ENCODE assay signal across 10 mouse cellular contexts in genomic region chr2:45101040-45101439, GRCm38 (mm10). TPM values are rescaled to one million over a fixed set of nuclear protein-coding genes. Genes with fewer than 3 reads are reported as not detected.
A peak's percentile ranks its signal among the peaks of the same experiment; 100 is the strongest.
DNase-seq lines count a peak whose midpoint lies in the region; ATAC-seq and TF ChIP-seq lines count a peak whose summit lies in the region.
"Had no signal": no experiment of that assay in that cellular context is flagged by ENCODE, and none has a peak within 500 bp of the region (broad histone marks: within the 10 kb centered on the region; RNA-seq: fewer than 3 reads in every experiment).

No protein-coding gene starts in this region.

- H3K9ac ChIP-seq in hindbrain, embryonic 13.5 days = no peak overlapping the region
- no peak overlapping the region for H3K9ac ChIP-seq in hindbrain, embryonic 11.5 days (ENCODE audit: low read depth, low read length)
- H3K9ac ChIP-seq in CH12.LX (ENCODE audit: insufficient read depth, low read depth) (peak overlapping the region; percentile 62; the same call in 1 of the 2 replicates), MEL (ENCODE audit: control insufficient read depth, low read depth, low read length, poor library complexity, severe bottlenecking) (peak overlapping the region; percentile 55)
- peak overlapping the region; percentile 56 for H3K9ac ChIP-seq in liver, embryonic 13.5 days

- in situ Hi-C loops in CH12.LX (cut with MboI; ENCODE audit: low pct_ligation_motif_present, low pct_unique_long_range_greater_than_20kb, low sequenced_read_pairs) = loop anchor here (10.0 to 25.0 kb wide), 3 partner anchors 176 to 1336 kb away; partner anchors contain the start of gene Gtdc1

- no peak for TF ChIP-seq POLR2A in CH12.LX (IDR thresholded peaks at IDR 0.05; ENCODE audit: low read depth, low read length)
- no peak for TF ChIP-seq POLR2A in MEL (IDR thresholded peaks at IDR 0.05; ENCODE audit: control insufficient read depth in 1 of 2, insufficient read depth in 1 of 2, low read depth in 1 of 2, low read length in 2 of 2, poor library complexity in 1 of 2)

- ATAC-seq in hindbrain, embryonic 13.5 days (ENCODE audit: low FRiP score) = no peak
- no peak for ATAC-seq in hindbrain, embryonic 11.5 days (ENCODE audit: low FRiP score)
- peak; percentile 78 for ATAC-seq in liver, embryonic 13.5 days (ENCODE audit: low read depth)
- ATAC-seq: activated CD4-positive, CD25-positive, alpha-beta regulatory T cell, adult 4 months had no signal

- peaks cover 82% of the 10 kb centered on the region for H3K4me1 ChIP-seq in hindbrain, embryonic 13.5 days (replicated peaks)
- peaks cover 19% of the 10 kb centered on the region; the same call in 1 of the 2 replicates for H3K4me1 ChIP-seq in hindbrain, embryonic 11.5 days (replicated peaks; ENCODE audit: control insufficient read depth, insufficient read depth, low read length)
- H3K4me1 ChIP-seq in CH12.LX (ENCODE audit: control insufficient read depth in 1 of 2, insufficient read depth in 2 of 2) = peaks cover 6 to 70% of the 10 kb centered on the region in 2 experiments; a peak in 3 of 4 replicates
- peaks cover 29 to 30% of the 10 kb centered on the region in 2 experiments for H3K4me1 ChIP-seq in MEL (ENCODE audit: control insufficient read depth in 1 of 2, insufficient read depth in 2 of 2, low read length in 2 of 2)
- peaks cover 92% of the 10 kb centered on the region for H3K4me1 ChIP-seq in liver, embryonic 13.5 days (replicated peaks)
- peaks cover 35% of the 10 kb centered on the region for H3K4me1 ChIP-seq in limb, embryonic 10.5 days

- TF ChIP-seq EP300 in CH12.LX (IDR thresholded peaks at IDR 0.05; ENCODE audit: low read length) (no peak), MEL (IDR thresholded peaks at IDR 0.05; ENCODE audit: low read depth in 1 of 2, low read length in 2 of 2) (no peak)

- DNase-seq in hindbrain, embryonic 11.5 days (ENCODE audit: low spot score) = no peak
- DNase-seq in CH12.LX (ENCODE audit: extremely low read depth) = no peak
- no peak for DNase-seq in MEL (ENCODE audit: low read depth, low spot score)
- no peak for DNase-seq in liver, embryonic 13.5 days
- no peak for DNase-seq in limb, embryonic 10.5 days (ENCODE audit: low spot score)
- DNase-seq in adrenal gland, postnatal 14 days = no peak
- DNase-seq: embryo, embryonic 11 days; heart, postnatal 10 days had no signal

- 60% methylated on average over 4 of the region's 4 CpGs for WGBS in hindbrain, embryonic 13.5 days
- 55% methylated on average over 4 of the region's 4 CpGs for WGBS in hindbrain, embryonic 11.5 days
- WGBS in liver, embryonic 13.5 days (ENCODE audit: insufficient replicate concordance) = 14% methylated on average over 4 of the region's 4 CpGs
- 52% methylated on average over 4 of the region's 4 CpGs for WGBS in limb, embryonic 10.5 days

- no peak overlapping the region for H3K4me3 ChIP-seq in hindbrain, embryonic 13.5 days
- no peak overlapping the region for H3K4me3 ChIP-seq in hindbrain, embryonic 11.5 days (ENCODE audit: low read depth, low read length)
- no peak overlapping the region for H3K4me3 ChIP-seq in CH12.LX (replicated peaks in 1 of 3; ENCODE audit: low read depth in 2 of 3, low read length in 2 of 3, poor library complexity in 1 of 3)
- peak overlapping the region in 1 of 2 experiments; percentile 28; a peak in 1 of 4 replicates for H3K4me3 ChIP-seq in MEL (ENCODE audit: control insufficient read depth in 1 of 2, insufficient read depth in 1 of 2, low read depth in 2 of 2, low read length in 2 of 2)
- peak overlapping the region; percentile 14; the same call in 1 of the 2 replicates for H3K4me3 ChIP-seq in liver, embryonic 13.5 days (replicated peaks)
- H3K4me3 ChIP-seq in limb, embryonic 10.5 days = no peak overlapping the region

- TF ChIP-seq RAD21 in CH12.LX (IDR thresholded peaks at IDR 0.05; ENCODE audit: low read depth, low read length) (no peak), MEL (IDR thresholded peaks at IDR 0.05; ENCODE audit: low read depth, low read length) (no peak)

- no peak overlapping the region; the same call in 1 of the 2 replicates for H3K4me2 ChIP-seq in hindbrain, embryonic 13.5 days
- H3K4me2 ChIP-seq in hindbrain, embryonic 11.5 days (replicated peaks; ENCODE audit: low read depth, low read length) = no peak overlapping the region
- H3K4me2 ChIP-seq in CH12.LX (ENCODE audit: insufficient read depth, low read depth, poor library complexity, severe bottlenecking) = peak overlapping the region; percentile 80; the same call in 1 of the 2 replicates
- H3K4me2 ChIP-seq in liver, embryonic 13.5 days = peak overlapping the region; percentile 55

- no peaks in the 10 kb centered on the region for H3K27me3 ChIP-seq in hindbrain, embryonic 13.5 days
- no peaks in the 10 kb centered on the region for H3K27me3 ChIP-seq in hindbrain, embryonic 11.5 days (ENCODE audit: control insufficient read depth, insufficient read depth, low read length)
- H3K27me3 ChIP-seq in CH12.LX (replicated peaks) (no peaks in the 10 kb centered on the region), MEL (ENCODE audit: control insufficient read depth in 1 of 2, insufficient read depth in 2 of 2, low read length in 2 of 2) (no peaks in the 10 kb centered on the region)
- 0 out of 2 replicates have a peak, but pooled peaks cover 3% of the 10 kb centered on the region for H3K27me3 ChIP-seq in liver, embryonic 13.5 days
- H3K27me3 ChIP-seq in limb, embryonic 10.5 days (ENCODE audit: low read depth, poor library complexity, severe bottlenecking) = peaks cover 33% of the 10 kb centered on the region

- TF ChIP-seq CTCF in CH12.LX (conservative IDR thresholded peaks at IDR 0.05 in 1 of 2, IDR thresholded peaks at IDR 0.05 in 1 of 2; ENCODE audit: low read depth in 2 of 2, low read length in 2 of 2) = no peak
- no peak for TF ChIP-seq CTCF in MEL (IDR thresholded peaks at IDR 0.05 in 2 of 3, conservative IDR thresholded peaks at IDR 0.05 in 1 of 3; ENCODE audit: control insufficient read depth in 1 of 3, insufficient read depth in 1 of 3, low read depth in 2 of 3, low read length in 3 of 3, poor library complexity in 1 of 3, severe bottlenecking in 1 of 3)

- dilution Hi-C loops in CH12.LX (cut with MboI; ENCODE audit: extremely low pct_ligation_motif_present, extremely low pct_unique_long_range_greater_than_20kb, low sequenced_read_pairs) = no loop called here

- H3K9me3 ChIP-seq in hindbrain, embryonic 13.5 days = no peaks in the 10 kb centered on the region
- H3K9me3 ChIP-seq in hindbrain, embryonic 11.5 days (ENCODE audit: control insufficient read depth, low read length) = no peaks in the 10 kb centered on the region
- H3K9me3 ChIP-seq in CH12.LX (replicated peaks; ENCODE audit: low read length) (no peaks in the 10 kb centered on the region), MEL (replicated peaks; ENCODE audit: insufficient read depth, low read length) (no peaks in the 10 kb centered on the region)
- no peaks in the 10 kb centered on the region for H3K9me3 ChIP-seq in liver, embryonic 13.5 days (replicated peaks)
- H3K9me3 ChIP-seq in limb, embryonic 10.5 days (replicated peaks) = no peaks in the 10 kb centered on the region

- H3K27ac ChIP-seq in hindbrain, embryonic 13.5 days = peak overlapping the region; percentile 30; the same call in 1 of the 2 replicates
- no peak overlapping the region for H3K27ac ChIP-seq in hindbrain, embryonic 11.5 days (ENCODE audit: low read depth, low read length)
- H3K27ac ChIP-seq in CH12.LX (ENCODE audit: insufficient read depth, low read depth) = peak overlapping the region; percentile 53; the same call in 1 of the 2 replicates
- peak overlapping the region; percentile 82 for H3K27ac ChIP-seq in MEL (ENCODE audit: control insufficient read depth, low read depth, low read length)
- H3K27ac ChIP-seq in liver, embryonic 13.5 days = peak overlapping the region; percentile 84
- H3K27ac ChIP-seq in limb, embryonic 10.5 days = no peak overlapping the region

- no peaks in the 10 kb centered on the region for H3K36me3 ChIP-seq in hindbrain, embryonic 13.5 days
- H3K36me3 ChIP-seq in hindbrain, embryonic 11.5 days (ENCODE audit: control insufficient read depth, insufficient read depth, low read length) = no peaks in the 10 kb centered on the region
- H3K36me3 ChIP-seq in CH12.LX (replicated peaks in 1 of 2; ENCODE audit: control insufficient read depth in 1 of 2, insufficient read depth in 1 of 2, low read length in 1 of 2) (peaks cover 11 to 18% of the 10 kb centered on the region in 2 experiments), MEL (ENCODE audit: control insufficient read depth in 1 of 2, insufficient read depth in 2 of 2, low read length in 2 of 2) (peaks cover 2 to 45% of the 10 kb centered on the region in 2 experiments; a peak in 3 of 4 replicates)
- peaks cover 25% of the 10 kb centered on the region for H3K36me3 ChIP-seq in liver, embryonic 13.5 days
- H3K36me3 ChIP-seq in limb, embryonic 10.5 days = no peaks in the 10 kb centered on the region

- H3K79me2 ChIP-seq in CH12.LX (replicated peaks; ENCODE audit: control insufficient read depth, extremely low read depth, insufficient read depth, poor library complexity, severe bottlenecking) (peaks cover 89% of the 10 kb centered on the region), MEL (ENCODE audit: control insufficient read depth, insufficient read depth, low read length, poor library complexity) (peaks cover 41% of the 10 kb centered on the region)

TF ChIP-seq in CH12.LX, 34 proteins besides CTCF, POLR2A, EP300 and RAD21 (continues in another document):
- TF ChIP-seq PAX5 (IDR thresholded peaks at IDR 0.05; ENCODE audit: low read length) (no peak), TCF12 (IDR thresholded peaks at IDR 0.05; ENCODE audit: low read depth, low read length) (no peak), JUN (IDR thresholded peaks at IDR 0.05; ENCODE audit: insufficient read depth, low read depth, low read length) (no peak), JUND (conservative IDR thresholded peaks at IDR 0.05; ENCODE audit: low read depth, low read length) (no peak)

TF ChIP-seq in MEL, 35 proteins besides CTCF, POLR2A, EP300 and RAD21 (continues in another document):
- TF ChIP-seq USF1 (IDR thresholded peaks at IDR 0.05; ENCODE audit: low read depth, low read length) (peak; percentile 30; the same call in 1 of the 2 replicates), E2F4 (IDR thresholded peaks at IDR 0.05; ENCODE audit: borderline replicate concordance, low read depth, low read length) (no peak), ZKSCAN1 (IDR thresholded peaks at IDR 0.05; ENCODE audit: low read depth, low read length) (no peak)

RNA-seq across cellular contexts. Expression of gene Zeb2, which starts 16.2 kb away (rescaled TPM):
- 50.4 and 57.4 TPM in 2 replicates for polyA plus RNA-seq in hindbrain, embryonic 13.5 days (2015; fragmentation: Nextera tagmentation; extraction: Ambion mirVana)
- 57.7 and 58.8 TPM in 2 replicates for polyA plus RNA-seq in hindbrain, embryonic 11.5 days (2014; fragmentation: Nextera tagmentation; extraction: Ambion mirVana)
- total RNA-seq in CH12.LX (2012; rRNA removed) (20.6 and 25.8 TPM in 2 replicates), CH12.LX (2014; rRNA removed) (12.9 and 13.2 TPM in 2 replicates), MEL (2012; rRNA removed) (12.9 and 14.8 TPM in 2 replicates)
- polyA plus RNA-seq in CH12.LX (2012; ENCODE audit: insufficient read length, low read depth) (20.8 and 21.1 TPM in 2 replicates), MEL (2012; ENCODE audit: insufficient read depth in 1 of 2, insufficient read length in 2 of 2, low read depth in 1 of 2, low replicate concordance in 2 of 2, missing spikeins in 1 of 2) (10 to 100 TPM in 1 of 2 experiments, not detected in 1; 12.8 TPM)
- polyA plus RNA-seq in liver, embryonic 13.5 days (2015; fragmentation: Nextera tagmentation; extraction: Ambion mirVana) = 10.1 and 14.1 TPM in 2 replicates
- 5.3 and 5.4 TPM in 2 replicates for polyA plus RNA-seq in limb, embryonic 10.5 days (2016; fragmentation: Nextera tagmentation; extraction: Ambion mirVana)
- 153 and 158 TPM in 2 replicates for total RNA-seq in adrenal gland, postnatal 14 days (2021)

Comparison
In these comparisons a context has a peak if more than half of its experiments do, and no peak if none do; other contexts are left out.
1. H3K27ac ChIP-seq: peak in hindbrain, embryonic 13.5 days (single experiment), CH12.LX (single experiment), MEL (single experiment) and liver, embryonic 13.5 days (single experiment); none in hindbrain, embryonic 11.5 days (single experiment) and limb, embryonic 10.5 days (single experiment).
2. H3K4me2 ChIP-seq: peak in CH12.LX (single experiment) and liver, embryonic 13.5 days (single experiment); none in hindbrain, embryonic 13.5 days (single experiment) and hindbrain, embryonic 11.5 days (single experiment).
3. H3K9ac ChIP-seq: peak in CH12.LX (single experiment), MEL (single experiment) and liver, embryonic 13.5 days (single experiment); none in hindbrain, embryonic 13.5 days (single experiment) and hindbrain, embryonic 11.5 days (single experiment).